Mouse (Mus musculus): ENCODE results near the gene Tesk1. TPM values are rescaled to one million over a fixed set of nuclear protein-coding genes. Genes with fewer than 3 reads are reported as not detected.

Gene Tesk1
- polyA plus RNA-seq, 1 experiment, result 56.3 TPM

DNA sequence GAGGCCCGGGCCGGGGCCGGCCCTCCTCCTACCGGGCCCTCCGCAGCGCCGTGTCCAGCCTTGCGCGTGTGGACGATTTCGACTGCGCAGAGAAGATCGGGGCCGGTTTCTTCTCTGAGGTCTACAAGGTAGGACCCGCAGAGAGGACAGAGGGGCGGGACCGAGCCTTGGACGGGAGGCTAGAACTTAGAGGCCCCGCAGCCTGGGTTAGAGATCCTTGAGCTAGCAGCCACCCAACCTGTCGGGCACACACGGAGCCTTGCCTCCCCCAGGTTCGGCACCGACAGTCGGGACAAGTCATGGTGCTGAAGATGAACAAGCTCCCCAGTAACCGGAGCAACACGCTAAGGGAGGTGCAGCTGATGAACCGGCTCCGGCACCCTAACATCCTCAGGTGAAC, 1.8 kb downstream of the Tesk1 start:
- Histone ChIP-seq H3K4me1 (ENCODE audit: control insufficient read depth, insufficient read depth, low read length) (peaks cover 7% of the 10 kb centered on the region; the same call in 1 of the 2 replicates), H3K27ac (ENCODE audit: insufficient read depth, low read length) (no peak overlapping the region), H3K27me3 (ENCODE audit: control insufficient read depth, insufficient read depth, low read length) (no peaks in the 10 kb centered on the region), H3K4me3 (replicated peaks; ENCODE audit: insufficient read depth, low read depth, low read length) (peak overlapping the region; percentile 86)
- no peak for TF ChIP-seq CTCF (IDR thresholded peaks at IDR 0.05; ENCODE audit: borderline replicate concordance, insufficient read depth, low read depth, low read length)
- no peak for TF ChIP-seq POLR2A (IDR thresholded peaks at IDR 0.05; ENCODE audit: borderline replicate concordance, insufficient read depth, low read length)
- DNase-seq, result peak; percentile 45 to 57
- WGBS, result under 1% methylated on average over 28 of the region's 28 CpGs

- Histone ChIP-seq H3K4me1 (ENCODE audit: control insufficient read depth, insufficient read depth, low read length) (peaks cover 7% of the 10 kb centered on the region; the same call in 1 of the 2 replicates), H3K27ac (ENCODE audit: insufficient read depth, low read length) (no peak overlapping the region), H3K27me3 (ENCODE audit: control insufficient read depth, insufficient read depth, low read length) (no peaks in the 10 kb centered on the region), H3K4me3 (replicated peaks; ENCODE audit: insufficient read depth, low read depth, low read length) (no peak overlapping the region)
- peak in 1 of 2 experiments; percentile 22 for DNase-seq
- TF ChIP-seq POLR2A (IDR thresholded peaks at IDR 0.05; ENCODE audit: borderline replicate concordance, insufficient read depth, low read length) (no peak), CTCF (IDR thresholded peaks at IDR 0.05; ENCODE audit: borderline replicate concordance, insufficient read depth, low read depth, low read length) (no peak)
- WGBS, result 32% methylated on average over 13 of the region's 13 CpGs
Observed at GRCm38 (mm10) chr4:43447251-43447650, 5.5 kb downstream of the Tesk1 start.

DNA sequence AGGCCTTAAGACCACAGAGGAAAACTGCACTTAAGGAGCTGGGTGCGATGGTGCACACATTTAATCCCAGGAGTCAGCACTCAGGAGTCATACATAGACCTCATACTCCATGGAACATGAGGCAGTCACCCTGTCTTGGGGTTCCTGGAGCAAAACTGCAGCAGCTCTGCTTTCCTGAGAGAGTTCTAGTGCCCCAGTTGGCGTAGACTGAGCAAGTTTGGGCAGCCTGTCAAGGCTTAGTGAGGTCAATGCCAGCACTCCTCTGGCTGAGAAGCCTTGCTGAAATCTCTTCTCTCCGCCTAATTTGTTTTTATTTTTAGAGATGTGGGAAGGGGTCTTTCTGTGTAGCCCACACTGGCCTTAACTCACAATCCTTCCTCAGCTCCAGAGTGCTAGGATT, 6.8 kb downstream of the Tesk1 start:
- Histone ChIP-seq H3K4me3 (replicated peaks; ENCODE audit: insufficient read depth, low read depth, low read length) (no peak overlapping the region), H3K27me3 (ENCODE audit: control insufficient read depth, insufficient read depth, low read length) (no peaks in the 10 kb centered on the region), H3K27ac (ENCODE audit: insufficient read depth, low read length) (no peak overlapping the region), H3K4me1 (ENCODE audit: control insufficient read depth, insufficient read depth, low read length) (peaks cover 7% of the 10 kb centered on the region; the same call in 1 of the 2 replicates)
- DNase-seq, result peak; percentile 44 to 55
- WGBS, result 37% methylated on average over 3 of the region's 3 CpGs
- TF ChIP-seq POLR2A (IDR thresholded peaks at IDR 0.05; ENCODE audit: borderline replicate concordance, insufficient read depth, low read length) (no peak), CTCF (IDR thresholded peaks at IDR 0.05; ENCODE audit: borderline replicate concordance, insufficient read depth, low read depth, low read length) (no peak)

DNA sequence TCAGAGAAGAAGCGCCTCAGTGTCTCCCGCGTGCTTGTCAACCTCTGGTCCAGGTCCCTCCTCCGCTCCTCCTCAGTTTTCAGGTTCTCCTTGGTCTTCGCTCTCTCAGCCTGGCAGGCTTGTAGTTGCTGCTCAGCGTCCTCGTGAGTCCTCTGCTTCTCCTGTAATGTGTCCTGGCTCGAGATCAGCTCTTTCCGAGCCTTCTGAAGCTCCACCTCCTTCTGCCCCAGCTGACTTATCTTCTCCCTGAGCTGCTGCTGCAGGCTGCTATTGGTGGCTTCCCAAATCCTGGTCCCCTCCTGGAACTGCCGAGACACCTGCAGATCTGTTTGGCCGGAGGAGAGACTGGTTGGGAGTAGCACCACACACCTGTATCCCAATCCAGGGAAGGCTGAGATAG, 10.6 kb downstream of the Tesk1 start:
- no peaks in the 10 kb centered on the region for H3K27me3 ChIP-seq (ENCODE audit: control insufficient read depth, insufficient read depth, low read length)
- peaks cover 3% of the 10 kb centered on the region; the same call in 1 of the 2 replicates for H3K4me1 ChIP-seq (ENCODE audit: control insufficient read depth, insufficient read depth, low read length)
- H3K4me3 ChIP-seq (replicated peaks; ENCODE audit: insufficient read depth, low read depth, low read length), result no peak overlapping the region
- TF ChIP-seq CTCF (IDR thresholded peaks at IDR 0.05; ENCODE audit: borderline replicate concordance, insufficient read depth, low read depth, low read length) (no peak), POLR2A (IDR thresholded peaks at IDR 0.05; ENCODE audit: borderline replicate concordance, insufficient read depth, low read length) (no peak)
- WGBS, result 50% methylated on average over 11 of the region's 11 CpGs
- DNase-seq, result no peak
- H3K27ac ChIP-seq (ENCODE audit: insufficient read depth, low read length), result no peak overlapping the region

- Histone ChIP-seq H3K4me1 (ENCODE audit: control insufficient read depth, insufficient read depth, low read length) (peaks cover 1% of the 10 kb centered on the region; the same call in 1 of the 2 replicates), H3K4me3 (replicated peaks; ENCODE audit: insufficient read depth, low read depth, low read length) (peak overlapping the region; percentile 6), H3K27ac (ENCODE audit: insufficient read depth, low read length) (no peak overlapping the region), H3K27me3 (ENCODE audit: control insufficient read depth, insufficient read depth, low read length) (no peaks in the 10 kb centered on the region)
- TF ChIP-seq CTCF (IDR thresholded peaks at IDR 0.05; ENCODE audit: borderline replicate concordance, insufficient read depth, low read depth, low read length) (no peak), POLR2A (IDR thresholded peaks at IDR 0.05; ENCODE audit: borderline replicate concordance, insufficient read depth, low read length) (no peak)
- 2% methylated on average over 18 of the region's 18 CpGs for WGBS
- no peak for DNase-seq
Observed at GRCm38 (mm10) chr4:43453413-43453812, 11.7 kb downstream of the Tesk1 start.

- H3K4me3 ChIP-seq (replicated peaks; ENCODE audit: insufficient read depth, low read depth, low read length), result peak within 1 kb of the TSS; percentile 6
- H3K27me3 ChIP-seq (ENCODE audit: control insufficient read depth, insufficient read depth, low read length), result no peaks in the 10 kb centered on the region
- whole genome bisulfite sequencing, result 22% methylated on average over 20 of the region's 20 CpGs
- TF ChIP-seq CTCF (IDR thresholded peaks at IDR 0.05; ENCODE audit: borderline replicate concordance, insufficient read depth, low read depth, low read length) (peak; percentile 29; the same call in 1 of the 2 replicates), POLR2A (IDR thresholded peaks at IDR 0.05; ENCODE audit: borderline replicate concordance, insufficient read depth, low read length) (no peak)
- no peaks in the 10 kb centered on the region; the same call in 1 of the 2 replicates for H3K4me1 ChIP-seq (ENCODE audit: control insufficient read depth, insufficient read depth, low read length)
- no peak within 1 kb of the TSS for H3K27ac ChIP-seq (ENCODE audit: insufficient read depth, low read length)
- no peak for DNase-seq
Observed at GRCm38 (mm10) chr4:43454041-43454836, 12.5 kb downstream of the Tesk1 start, which contains the start of gene Cd72. TSS of gene Cd72 (minus strand) at chr4:43454628.

GRCm38 (mm10) chr4:43456470-43456869, 14.7 kb downstream of the Tesk1 start:
- no peaks in the 10 kb centered on the region; the same call in 1 of the 2 replicates for H3K4me1 ChIP-seq (ENCODE audit: control insufficient read depth, insufficient read depth, low read length)
- no peak overlapping the region for H3K27ac ChIP-seq (ENCODE audit: insufficient read depth, low read length)
- H3K27me3 ChIP-seq (ENCODE audit: control insufficient read depth, insufficient read depth, low read length), result no peaks in the 10 kb centered on the region
- no peak overlapping the region for H3K4me3 ChIP-seq (replicated peaks; ENCODE audit: insufficient read depth, low read depth, low read length)
- no peak for TF ChIP-seq CTCF (IDR thresholded peaks at IDR 0.05; ENCODE audit: borderline replicate concordance, insufficient read depth, low read depth, low read length)
- no peak for TF ChIP-seq POLR2A (IDR thresholded peaks at IDR 0.05; ENCODE audit: borderline replicate concordance, insufficient read depth, low read length)
- WGBS, result 50% methylated on average over 4 of the region's 4 CpGs
- no peak for DNase-seq

GRCm38 (mm10) chr4:43457124-43457523, 15.4 kb downstream of the Tesk1 start:
- no peaks in the 10 kb centered on the region; the same call in 1 of the 2 replicates for H3K4me1 ChIP-seq (ENCODE audit: control insufficient read depth, insufficient read depth, low read length)
- H3K4me3 ChIP-seq (replicated peaks; ENCODE audit: insufficient read depth, low read depth, low read length), result no peak overlapping the region
- 27% methylated on average over 8 of the region's 8 CpGs for WGBS
- TF ChIP-seq CTCF (IDR thresholded peaks at IDR 0.05; ENCODE audit: borderline replicate concordance, insufficient read depth, low read depth, low read length), result no peak
- TF ChIP-seq POLR2A (IDR thresholded peaks at IDR 0.05; ENCODE audit: borderline replicate concordance, insufficient read depth, low read length), result no peak
- DNase-seq, result no peak
- H3K27ac ChIP-seq (ENCODE audit: insufficient read depth, low read length), result no peak overlapping the region
- no peaks in the 10 kb centered on the region for H3K27me3 ChIP-seq (ENCODE audit: control insufficient read depth, insufficient read depth, low read length)
